Mouse (Mus musculus): ENCODE data around the gene Fbxl17. TPM values are rescaled to one million over a fixed set of nuclear protein-coding genes. Genes with fewer than 3 reads are reported as not detected.

Gene Fbxl17
- total RNA-seq, 2 experiments from 2014 or later = 59.0 to 66.2 TPM

DNA sequence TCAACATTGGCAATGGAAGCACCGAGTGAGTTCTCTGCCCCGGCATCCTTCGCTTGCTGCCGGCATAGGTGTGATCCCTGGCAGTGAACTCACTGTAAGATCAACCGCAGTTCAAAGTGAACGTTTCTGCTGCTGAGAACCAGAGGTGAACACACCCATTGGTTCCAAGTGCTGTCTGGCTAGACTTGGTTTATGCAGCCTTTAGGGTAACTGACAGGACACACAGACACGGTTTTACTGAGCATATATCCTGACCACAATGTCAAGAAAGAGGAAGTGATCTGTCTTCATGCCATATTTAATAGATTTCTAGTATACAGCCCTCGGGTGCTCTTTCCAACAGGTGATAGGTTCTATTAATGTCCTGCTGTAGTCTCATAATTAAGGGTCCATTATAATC lies 310.5 kb downstream of the Fbxl17 start:
- no peak for DNase-seq (ENCODE audit: extremely low spot score in 1 of 2, low spot score in 2 of 2)
- H3K27ac ChIP-seq = no peak overlapping the region
- no peak for TF ChIP-seq CTCF (IDR thresholded peaks at IDR 0.05)
- intact Hi-C loops (cut with DNase I) = no loop called here
- no peak overlapping the region for H3K4me3 ChIP-seq

DNA sequence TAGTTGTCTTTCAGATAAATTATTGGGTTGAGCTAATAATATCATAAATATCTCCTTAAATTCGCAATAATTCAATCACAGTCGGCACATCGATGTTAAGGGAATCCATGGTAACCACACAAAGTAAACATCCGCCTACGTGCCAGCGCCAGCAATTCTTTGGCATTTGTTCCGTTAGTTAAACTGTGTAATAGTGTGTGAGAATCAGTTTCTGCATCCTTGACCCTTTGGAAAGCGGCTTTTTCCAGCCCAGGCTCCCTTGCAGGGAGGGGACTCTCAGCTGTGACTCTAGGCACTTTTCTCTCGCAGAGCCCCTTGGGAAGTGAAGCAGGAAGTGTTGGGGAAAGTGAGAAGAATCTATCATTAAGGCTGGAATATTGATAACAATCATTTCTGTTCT lies 314.3 kb downstream of the Fbxl17 start:
- no peak overlapping the region for H3K27ac ChIP-seq
- TF ChIP-seq CTCF (IDR thresholded peaks at IDR 0.05) = no peak
- DNase-seq (ENCODE audit: extremely low spot score in 1 of 2, low spot score in 2 of 2) = peak in 1 of 2 experiments; percentile 9
- intact Hi-C loops (cut with DNase I) = no loop called here
- H3K4me3 ChIP-seq = no peak overlapping the region

DNA sequence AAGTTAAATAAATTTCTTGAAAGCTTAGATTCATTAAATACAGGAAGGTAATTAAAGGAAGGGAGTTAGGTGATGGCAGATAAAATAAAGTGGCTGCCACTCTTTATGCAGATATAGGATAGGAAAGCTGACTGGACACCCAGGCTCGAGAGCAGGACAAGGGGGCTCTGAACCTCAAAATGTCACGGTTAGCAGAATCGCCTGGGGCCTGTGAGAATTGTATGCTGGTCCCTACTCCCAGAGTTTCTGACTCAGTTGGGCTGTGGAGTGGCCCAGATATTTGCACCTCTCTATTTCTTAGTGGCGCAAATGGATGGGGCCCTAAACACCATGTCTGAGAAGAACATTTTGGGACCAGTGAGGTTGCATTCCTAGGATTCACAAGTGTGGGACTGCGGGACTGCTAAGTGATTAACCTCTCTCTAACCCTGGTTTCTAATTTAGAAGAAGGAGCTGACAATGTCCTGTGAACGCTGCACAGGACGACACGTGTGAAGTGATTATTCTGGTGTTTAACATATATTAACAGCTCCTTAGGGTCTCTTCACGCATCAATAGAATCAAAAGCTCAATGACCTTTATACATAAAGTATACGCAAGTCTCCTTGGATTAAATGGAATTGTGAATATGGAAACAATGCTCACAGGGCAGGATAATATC lies 314.8 kb downstream of the Fbxl17 start:
- TF ChIP-seq CTCF (IDR thresholded peaks at IDR 0.05) = no peak
- no peak overlapping the region for H3K27ac ChIP-seq
- intact Hi-C loops (cut with DNase I) = no loop called here
- H3K4me3 ChIP-seq = no peak overlapping the region
- peak in 1 of 2 experiments; percentile 5 for DNase-seq (ENCODE audit: extremely low spot score in 1 of 2, low spot score in 2 of 2)

DNA sequence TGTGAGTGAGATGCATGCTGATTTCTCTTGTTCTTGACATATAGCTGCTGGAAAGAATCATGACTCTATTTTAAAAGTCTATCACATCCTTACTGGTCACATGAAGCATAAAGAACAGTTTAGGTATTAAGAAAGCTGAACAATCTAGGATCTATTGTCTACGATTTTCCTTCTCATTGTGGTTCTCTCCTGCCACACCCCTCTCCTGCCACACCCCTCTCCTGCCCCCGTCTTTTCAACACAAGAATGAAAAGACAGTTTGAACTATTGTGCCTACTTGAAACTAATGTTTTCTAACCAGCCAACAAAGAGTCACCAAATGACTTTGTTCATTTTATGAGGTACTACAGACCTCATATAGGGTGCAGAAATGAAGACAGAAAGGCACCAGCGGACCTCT lies 316.4 kb downstream of the Fbxl17 start:
- TF ChIP-seq CTCF (IDR thresholded peaks at IDR 0.05) = no peak
- Histone ChIP-seq H3K4me3 (no peak overlapping the region), H3K27ac (no peak overlapping the region)
- no peak for DNase-seq (ENCODE audit: extremely low spot score in 1 of 2, low spot score in 2 of 2)
- intact Hi-C loops (cut with DNase I) = no loop called here

DNA sequence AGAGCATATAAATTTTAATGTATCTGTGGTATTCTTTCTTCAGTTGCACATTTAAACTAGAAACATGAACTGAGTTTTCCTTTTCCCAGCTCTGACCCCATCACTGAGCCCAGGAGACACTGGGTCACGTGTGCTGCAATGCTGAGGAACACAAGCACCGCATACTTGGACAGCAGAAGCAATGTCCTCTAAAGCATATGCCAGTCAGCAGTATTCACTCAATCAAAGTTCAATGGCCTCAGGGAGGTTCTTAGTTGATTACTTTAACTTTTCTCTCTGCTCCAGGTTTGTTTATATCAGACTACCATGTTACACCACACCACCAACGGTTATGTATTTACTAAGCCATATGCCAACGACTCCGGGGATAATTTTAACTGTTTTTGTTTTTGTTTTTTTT lies 318.2 kb downstream of the Fbxl17 start:
- no peak overlapping the region for H3K4me3 ChIP-seq
- no peak for DNase-seq (ENCODE audit: extremely low spot score in 1 of 2, low spot score in 2 of 2)
- intact Hi-C loops (cut with DNase I) = no loop called here
- H3K27ac ChIP-seq = no peak overlapping the region
- TF ChIP-seq CTCF (IDR thresholded peaks at IDR 0.05) = no peak

DNA sequence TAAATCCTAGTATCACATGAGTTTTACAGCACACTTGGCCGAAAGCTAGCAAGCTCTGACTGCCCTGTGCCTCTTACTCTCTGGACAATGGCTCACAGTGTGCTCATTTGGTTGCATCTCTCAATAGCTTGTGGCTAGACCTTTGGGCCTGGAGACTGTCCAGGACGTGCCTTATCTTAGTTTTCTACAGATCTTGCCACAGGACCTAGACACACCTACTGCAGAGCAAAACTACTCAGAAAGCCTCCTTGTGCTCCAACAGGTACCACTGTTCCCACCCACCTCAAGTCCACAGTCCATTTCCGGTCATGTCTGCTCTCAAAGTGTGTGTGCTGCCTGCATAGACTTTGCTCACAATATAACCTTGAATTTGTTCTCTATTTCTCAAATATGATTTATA lies 319.8 kb downstream of the Fbxl17 start:
- TF ChIP-seq CTCF (IDR thresholded peaks at IDR 0.05) = no peak
- no peak for DNase-seq (ENCODE audit: extremely low spot score in 1 of 2, low spot score in 2 of 2)
- intact Hi-C loops (cut with DNase I) = no loop called here

DNA sequence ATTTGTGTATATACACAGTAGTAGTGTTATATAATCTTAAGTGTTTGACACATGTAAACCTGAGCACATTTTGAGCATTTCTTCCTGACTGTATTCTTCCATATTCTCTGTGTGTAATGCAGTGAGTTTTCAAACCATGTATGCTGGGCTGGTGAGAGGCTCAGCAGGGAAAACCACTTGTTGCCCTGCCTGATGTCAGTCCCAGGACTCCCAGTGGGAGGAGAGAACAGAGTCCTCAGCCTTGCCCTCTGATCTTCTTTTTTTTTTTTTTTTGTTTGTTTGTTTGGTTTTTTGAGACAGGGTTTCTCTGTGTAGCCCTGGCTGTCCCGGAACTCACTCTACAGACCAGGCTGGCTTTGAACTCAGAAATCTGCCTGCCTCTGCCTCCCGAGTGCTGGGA lies 321.5 kb downstream of the Fbxl17 start:
- Histone ChIP-seq H3K4me3 (no peak overlapping the region), H3K27ac (no peak overlapping the region)
- TF ChIP-seq CTCF (IDR thresholded peaks at IDR 0.05) = no peak
- DNase-seq (ENCODE audit: extremely low spot score in 1 of 2, low spot score in 2 of 2) = no peak
- intact Hi-C loops (cut with DNase I) = no loop called here

More for the DNA sequence above, 319.8 kb downstream of the Fbxl17 start:
- H3K4me3 ChIP-seq = no peak overlapping the region
- no peak overlapping the region for H3K27ac ChIP-seq

DNA sequence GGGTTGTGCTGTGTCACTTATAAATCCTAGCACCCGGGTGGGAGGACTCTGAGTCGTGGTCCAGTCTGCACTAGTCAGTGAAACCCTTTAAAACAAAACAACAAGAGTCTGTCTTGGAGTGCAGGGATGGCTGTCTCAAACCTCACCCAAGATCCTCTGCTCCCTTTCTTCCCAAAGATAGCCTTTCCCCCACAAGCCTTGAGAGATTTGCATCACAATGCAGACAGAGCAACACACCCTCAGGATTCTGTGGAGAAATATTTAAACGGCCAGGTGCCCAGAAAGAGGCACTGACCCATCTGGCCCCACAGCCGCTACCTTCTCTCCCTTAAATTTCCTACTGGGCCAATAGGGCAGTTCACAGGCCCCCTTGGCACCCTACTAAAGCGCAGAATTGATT lies 323.4 kb downstream of the Fbxl17 start:
- Histone ChIP-seq H3K4me3 (no peak overlapping the region), H3K27ac (no peak overlapping the region)
- intact Hi-C loops (cut with DNase I) = no loop called here
- DNase-seq (ENCODE audit: extremely low spot score in 1 of 2, low spot score in 2 of 2) = no peak
- TF ChIP-seq CTCF (IDR thresholded peaks at IDR 0.05) = no peak

DNA sequence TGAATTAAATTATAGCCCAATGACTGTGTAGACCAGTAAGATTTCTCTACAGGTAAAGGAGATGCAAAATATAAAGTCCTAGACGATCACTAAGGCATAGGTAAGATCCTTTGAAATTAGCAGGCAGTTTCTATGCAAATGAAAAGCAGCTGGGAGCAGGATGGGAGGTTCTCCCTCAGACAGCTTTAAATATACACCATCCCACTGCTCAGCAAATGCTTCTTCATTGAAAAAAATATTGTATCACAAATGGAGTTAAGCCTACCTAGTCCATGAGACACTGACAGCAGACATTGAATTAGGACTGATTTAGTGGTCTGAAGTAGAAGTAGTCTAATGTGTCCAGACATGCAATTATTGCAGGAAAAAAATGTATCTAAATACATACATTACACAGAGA lies 327.1 kb downstream of the Fbxl17 start:
- no peak for DNase-seq (ENCODE audit: extremely low spot score in 1 of 2, low spot score in 2 of 2)
- no peak for TF ChIP-seq CTCF (IDR thresholded peaks at IDR 0.05)
- Histone ChIP-seq H3K27ac (peak overlapping the region; percentile 36; the same call in 1 of the 2 replicates), H3K4me3 (no peak overlapping the region)
- intact Hi-C loops (cut with DNase I) = loop anchor here (1.0 kb wide), 1 partner anchor 113 kb away; no protein-coding TSS in a partner anchor

DNA sequence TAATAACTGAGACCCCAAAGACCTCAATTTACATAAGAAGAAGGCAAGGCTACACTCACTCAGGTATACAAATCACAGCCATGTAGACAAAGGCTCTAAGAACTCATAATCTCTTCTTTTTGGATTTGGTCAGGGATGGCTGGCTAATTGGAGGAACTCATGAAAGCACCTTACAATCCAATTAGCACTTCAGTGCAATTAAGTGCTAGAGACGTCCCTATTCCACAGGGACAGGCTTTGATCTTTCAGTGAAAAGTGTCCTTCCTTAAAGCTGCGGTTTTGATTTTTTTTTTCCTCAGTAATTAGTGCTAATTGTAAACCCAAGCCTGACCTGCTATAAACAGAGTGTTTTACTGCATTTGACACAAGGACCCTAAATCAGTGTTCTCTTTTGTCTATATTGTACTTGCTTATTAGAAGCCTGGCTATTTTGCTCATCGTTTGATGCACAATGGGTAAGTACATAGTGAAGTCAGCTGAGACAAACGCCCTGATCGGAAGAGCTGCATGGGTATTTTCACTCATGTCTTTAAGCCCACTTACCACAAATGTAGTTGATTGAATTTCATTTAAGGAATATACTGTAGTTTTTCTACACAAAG lies 327.8 kb downstream of the Fbxl17 start:
- no peak for TF ChIP-seq CTCF (IDR thresholded peaks at IDR 0.05)
- no peak for DNase-seq (ENCODE audit: extremely low spot score in 1 of 2, low spot score in 2 of 2)
- no peak overlapping the region for H3K4me3 ChIP-seq
- intact Hi-C loops (cut with DNase I) = loop anchor here (1.0 kb wide), 1 partner anchor 113 kb away; no protein-coding TSS in a partner anchor
- H3K27ac ChIP-seq = no peak overlapping the region

DNA sequence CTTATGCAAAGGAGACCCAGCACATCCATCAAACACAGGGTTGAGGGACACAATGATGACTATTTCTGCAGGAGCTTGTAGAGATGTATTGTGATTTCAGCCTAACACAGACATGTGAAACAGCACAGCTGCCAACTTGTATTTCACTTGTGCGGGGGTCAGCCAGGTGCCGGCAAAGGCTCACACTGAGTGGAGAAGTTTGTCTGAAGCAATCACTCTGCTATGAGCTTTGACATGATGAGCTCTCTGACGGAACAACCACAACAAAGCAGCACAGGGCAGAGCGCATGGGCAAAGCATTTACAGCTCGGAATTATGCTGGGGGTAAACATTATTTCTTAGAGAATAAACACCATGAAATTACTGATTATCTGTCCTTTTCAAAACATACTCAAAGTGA lies 328.6 kb downstream of the Fbxl17 start:
- intact Hi-C loops (cut with DNase I) = no loop called here
- no peak overlapping the region for H3K4me3 ChIP-seq
- TF ChIP-seq CTCF (IDR thresholded peaks at IDR 0.05) = no peak
- H3K27ac ChIP-seq = no peak overlapping the region
- DNase-seq (ENCODE audit: extremely low spot score in 1 of 2, low spot score in 2 of 2) = no peak

DNA sequence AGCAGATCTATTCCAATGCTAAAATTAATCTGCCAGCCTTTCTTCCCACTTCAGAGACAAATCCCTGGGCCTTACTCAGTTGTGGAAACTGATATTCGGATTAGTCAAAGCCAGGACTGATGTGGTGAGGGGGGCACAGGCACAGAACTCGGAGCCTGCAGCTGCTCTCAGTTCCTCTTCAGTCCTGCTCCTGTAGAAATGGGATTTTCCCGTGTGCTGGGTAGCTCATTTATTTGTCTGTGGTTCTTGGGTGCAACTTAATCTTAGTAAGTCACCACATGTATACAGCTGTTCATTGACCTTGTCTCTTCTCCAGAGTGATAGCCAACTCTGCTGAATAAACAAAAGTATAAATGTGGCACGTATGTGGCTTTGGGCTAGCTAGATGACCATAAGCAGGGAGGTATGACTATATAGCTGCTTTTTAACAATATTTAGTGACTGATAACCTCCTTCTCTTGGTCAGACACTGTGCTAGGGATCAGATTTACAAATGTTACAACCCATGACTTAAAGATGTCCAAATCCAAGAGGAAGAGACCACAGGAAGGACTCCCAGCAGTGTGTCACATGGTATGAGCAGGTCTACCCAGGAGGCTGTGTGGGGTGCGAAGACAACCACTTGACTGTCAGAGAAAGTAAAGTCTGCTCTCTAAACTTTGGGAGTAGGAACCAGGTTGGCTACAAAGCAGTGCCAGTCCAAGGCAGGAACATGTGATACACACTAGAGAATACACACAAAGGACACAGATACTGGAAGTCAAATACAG lies 331.6 kb downstream of the Fbxl17 start:
- intact Hi-C loops (cut with DNase I) = loop anchor here (10.0 kb wide), 1 partner anchor 247 kb away; no protein-coding TSS in a partner anchor
- Histone ChIP-seq H3K27ac (no peak overlapping the region), H3K4me3 (no peak overlapping the region)
- TF ChIP-seq CTCF (IDR thresholded peaks at IDR 0.05) = no peak
- no peak for DNase-seq (ENCODE audit: extremely low spot score in 1 of 2, low spot score in 2 of 2)

Data from left cerebral cortex, adult 2 months (tissue).